Mouse (Mus musculus) liver, embryonic 12.5 days (tissue): ENCODE results near the gene Espn. TPM values are rescaled to one million over a fixed set of nuclear protein-coding genes. Genes with fewer than 3 reads are reported as not detected.

Source experiments
- ATAC-seq: fragments of 200-750 bp; cut with Nextera tagmentation; 2 replicates; pipeline ENCODE4 v1.8.0; 2017; ENCODE audit warnings: moderate number of reproducible peaks, mild to moderate bottlenecking, moderate library complexity
- H3K27ac ChIP-seq: fragments of 300-500 bp; sonication (generic); 2 replicates; pipeline ENCODE4 v1.5.1; 2016; ENCODE audit warnings: mild to moderate bottlenecking
- H3K27me3 ChIP-seq: fragments of 300-500 bp; sonication (generic); replicated peaks from 2 replicates; pipeline ENCODE4 v1.6.1; 2016; ENCODE audit warnings: mild to moderate bottlenecking, moderate library complexity
- H3K36me3 ChIP-seq: fragments of 300-500 bp; sonication (generic); 2 replicates; pipeline ENCODE4 v1.6.1; 2016; ENCODE audit warnings: mild to moderate bottlenecking, moderate library complexity
- H3K4me1 ChIP-seq: fragments of 300-500 bp; sonication (generic); 2 replicates; pipeline ENCODE4 v1.6.1; 2016
- H3K4me2 ChIP-seq: fragments of 300-500 bp; sonication (generic); 2 replicates; pipeline ENCODE4 v1.6.1; 2016; ENCODE audit warnings: mild to moderate bottlenecking, moderate library complexity
- H3K4me3 ChIP-seq: fragments of 300-500 bp; sonication (generic); 2 replicates; pipeline ENCODE4 v1.5.1; 2016; ENCODE audit warnings: mild to moderate bottlenecking, moderate library complexity
- H3K9ac ChIP-seq: fragments of 300-500 bp; sonication (generic); 2 replicates; pipeline ENCODE4 v1.6.1; 2016; ENCODE audit warnings: mild to moderate bottlenecking, moderate library complexity
- H3K9me3 ChIP-seq: fragments of 300-500 bp; sonication (generic); replicated peaks from 2 replicates; pipeline ENCODE4 v1.6.1; 2016; ENCODE audit warnings: mild to moderate bottlenecking, moderate library complexity
- WGBS: fragments of 180-500 bp; shearing (Covaris S2); methylation state at CpG from one replicate; pipeline ENCODE4 v1.1.7; 2016; ENCODE audit not compliant: insufficient replicate concordance; 5-methylcytosine and 5-hydroxymethylcytosine counted together
- polyA plus RNA-seq: library from polyadenylated mRNA; unstranded; fragments of >200 nt; fragmentation: Nextera tagmentation; extraction: Ambion mirVana; gene quantifications from 2 replicates; pipeline ENCODE4 v1.2.1, GENCODE M21; 2016

The Espn gene
- 2.6 and 2.9 TPM in 2 replicates for polyA plus RNA-seq

GRCm38 (mm10) chr4:152151966-152152544, at the start of gene Espn:
Espn (minus strand) TSS chr4:152152371.
- Histone ChIP-seq H3K9ac (peak within 1 kb of the TSS; percentile 44), H3K36me3 (no peaks in the 10 kb centered on the region), H3K27me3 (peaks cover 89% of the 10 kb centered on the region), H3K27ac (no peak within 1 kb of the TSS), H3K4me2 (peak within 1 kb of the TSS; percentile 89), H3K4me1 (peaks cover 42% of the 10 kb centered on the region), H3K4me3 (peak within 1 kb of the TSS; percentile 56), H3K9me3 (no peaks in the 10 kb centered on the region)
- peak; percentile 72 for ATAC-seq
- WGBS = under 1% methylated on average over 57 of the region's 57 CpGs

- Histone ChIP-seq H3K4me3 (no peak overlapping the region), H3K27ac (0 out of 2 replicates have a peak overlapping the region, but pooled peaks have one; percentile 12), H3K9ac (no peak overlapping the region), H3K36me3 (no peaks in the 10 kb centered on the region), H3K4me1 (peaks cover 81% of the 10 kb centered on the region), H3K9me3 (no peaks in the 10 kb centered on the region), H3K27me3 (no peaks in the 10 kb centered on the region), H3K4me2 (no peak overlapping the region)
- WGBS = 18% methylated on average over 6 of the region's 6 CpGs
- ATAC-seq = no peak
Observed at GRCm38 (mm10) chr4:152201492-152201891, 49.3 kb upstream of the Espn start.

- Histone ChIP-seq H3K9me3 (no peaks in the 10 kb centered on the region), H3K4me2 (no peak overlapping the region), H3K27me3 (no peaks in the 10 kb centered on the region), H3K4me3 (no peak overlapping the region), H3K27ac (no peak overlapping the region), H3K36me3 (no peaks in the 10 kb centered on the region), H3K4me1 (peaks cover 76% of the 10 kb centered on the region), H3K9ac (no peak overlapping the region)
- ATAC-seq = no peak
- WGBS = 32% methylated on average over 1 of the region's 1 CpGs
Observed at GRCm38 (mm10) chr4:152199617-152200016, 47.4 kb upstream of the Espn start.

- Histone ChIP-seq H3K9ac (no peak overlapping the region), H3K9me3 (no peaks in the 10 kb centered on the region), H3K27me3 (no peaks in the 10 kb centered on the region), H3K4me2 (no peak overlapping the region), H3K4me3 (no peak overlapping the region), H3K4me1 (peaks cover 78% of the 10 kb centered on the region), H3K27ac (no peak overlapping the region; the same call in 1 of the 2 replicates), H3K36me3 (no peaks in the 10 kb centered on the region)
- ATAC-seq = peak; percentile 21; the same call in 1 of the 2 replicates
- 33% methylated on average over 5 of the region's 5 CpGs for whole genome bisulfite sequencing
Observed at GRCm38 (mm10) chr4:152197545-152197944, 45.4 kb upstream of the Espn start.

- no peak for ATAC-seq
- 72% methylated on average over 9 of the region's 9 CpGs for WGBS
- Histone ChIP-seq H3K4me3 (no peak overlapping the region), H3K36me3 (no peaks in the 10 kb centered on the region), H3K4me2 (no peak overlapping the region), H3K4me1 (peaks cover 70% of the 10 kb centered on the region), H3K9me3 (no peaks in the 10 kb centered on the region), H3K27ac (no peak overlapping the region), H3K9ac (no peak overlapping the region), H3K27me3 (no peaks in the 10 kb centered on the region)
Observed at GRCm38 (mm10) chr4:152196276-152196675, 44.1 kb upstream of the Espn start.

DNA sequence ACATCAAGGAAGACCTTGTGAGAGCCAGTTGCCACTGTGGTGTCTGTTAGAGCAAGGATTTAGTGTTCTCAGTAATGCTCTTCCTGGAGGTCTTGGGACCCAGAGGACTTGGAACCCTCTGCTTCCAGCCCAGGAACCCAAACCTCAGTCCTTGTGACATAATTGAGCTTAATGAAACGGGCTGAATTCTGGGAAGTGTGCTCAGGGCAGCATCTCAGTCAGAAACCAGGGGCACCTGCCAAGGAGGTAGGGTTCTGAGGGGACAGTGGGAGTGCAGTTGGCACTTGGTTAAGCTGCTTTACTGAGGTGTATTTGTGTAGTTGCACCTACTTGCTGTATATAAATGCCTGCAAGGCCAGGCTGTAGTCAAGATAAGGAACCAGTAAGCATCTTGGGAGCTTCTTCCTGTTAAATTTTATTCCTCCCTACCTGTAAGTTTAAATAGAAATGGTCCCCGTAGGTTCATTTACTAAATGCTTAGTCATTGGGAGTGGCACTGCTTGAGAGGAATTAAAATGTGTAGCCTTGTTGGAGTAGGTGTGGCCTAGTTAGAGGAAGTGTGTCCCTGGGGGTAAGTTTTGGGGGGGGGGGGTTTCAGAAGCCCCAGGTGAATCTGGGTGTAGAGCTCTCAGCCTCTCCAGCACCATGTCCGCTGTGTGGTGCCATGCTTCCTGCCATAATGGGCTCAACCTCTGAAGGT, 42.5 kb upstream of the Espn start:
- peaks cover 70% of the 10 kb centered on the region for H3K4me1 ChIP-seq
- peak; percentile 44; the same call in 1 of the 2 replicates for ATAC-seq
- H3K9ac ChIP-seq = no peak overlapping the region
- peak overlapping the region; percentile 51 for H3K27ac ChIP-seq
- no peaks in the 10 kb centered on the region for H3K9me3 ChIP-seq
- no peak overlapping the region for H3K4me2 ChIP-seq
- H3K4me3 ChIP-seq = no peak overlapping the region
- 56% methylated on average over 3 of the region's 3 CpGs for WGBS
- no peaks in the 10 kb centered on the region for H3K36me3 ChIP-seq
- H3K27me3 ChIP-seq = no peaks in the 10 kb centered on the region

- Histone ChIP-seq H3K4me2 (no peak overlapping the region), H3K9ac (no peak overlapping the region), H3K4me1 (peaks cover 63% of the 10 kb centered on the region), H3K36me3 (no peaks in the 10 kb centered on the region), H3K27me3 (no peaks in the 10 kb centered on the region), H3K4me3 (no peak overlapping the region), H3K27ac (no peak overlapping the region), H3K9me3 (no peaks in the 10 kb centered on the region)
- WGBS = 67% methylated on average over 4 of the region's 4 CpGs
- ATAC-seq = no peak
Observed at GRCm38 (mm10) chr4:152192569-152192968, 40.4 kb upstream of the Espn start.

GRCm38 (mm10) chr4:152190701-152191100, 38.5 kb upstream of the Espn start:
- Histone ChIP-seq H3K36me3 (no peaks in the 10 kb centered on the region), H3K9me3 (no peaks in the 10 kb centered on the region), H3K4me1 (peaks cover 64% of the 10 kb centered on the region), H3K9ac (no peak overlapping the region), H3K27me3 (no peaks in the 10 kb centered on the region), H3K27ac (peak overlapping the region; percentile 32), H3K4me2 (peak overlapping the region; percentile 33), H3K4me3 (no peak overlapping the region)
- ATAC-seq = no peak
- 24% methylated on average over 5 of the region's 5 CpGs for WGBS

GRCm38 (mm10) chr4:152190096-152190653, 38.0 kb upstream of the Espn start:
- H3K36me3 ChIP-seq = no peaks in the 10 kb centered on the region
- H3K27ac ChIP-seq = peak overlapping the region; percentile 32
- no peaks in the 10 kb centered on the region for H3K27me3 ChIP-seq
- ATAC-seq = peak; percentile 14; the same call in 1 of the 2 replicates
- peak overlapping the region; percentile 29 for H3K9ac ChIP-seq
- 30% methylated on average over 11 of the region's 11 CpGs for WGBS
- peaks cover 65% of the 10 kb centered on the region for H3K4me1 ChIP-seq
- H3K9me3 ChIP-seq = no peaks in the 10 kb centered on the region
- H3K4me3 ChIP-seq = no peak overlapping the region
- peak overlapping the region; percentile 33 for H3K4me2 ChIP-seq

GRCm38 (mm10) chr4:152189691-152190090, 37.5 kb upstream of the Espn start:
- H3K27ac ChIP-seq = peak overlapping the region; percentile 32; the same call in 1 of the 2 replicates
- WGBS = 57% methylated on average over 4 of the region's 4 CpGs
- no peaks in the 10 kb centered on the region for H3K9me3 ChIP-seq
- no peaks in the 10 kb centered on the region for H3K27me3 ChIP-seq
- no peak overlapping the region for H3K4me3 ChIP-seq
- peak overlapping the region; percentile 33; the same call in 1 of the 2 replicates for H3K4me2 ChIP-seq
- peaks cover 65% of the 10 kb centered on the region for H3K4me1 ChIP-seq
- no peak for ATAC-seq
- H3K9ac ChIP-seq = peak overlapping the region; percentile 29; the same call in 1 of the 2 replicates
- no peaks in the 10 kb centered on the region for H3K36me3 ChIP-seq

- WGBS = 72% methylated on average over 6 of the region's 6 CpGs
- Histone ChIP-seq H3K36me3 (no peaks in the 10 kb centered on the region), H3K27me3 (no peaks in the 10 kb centered on the region), H3K27ac (no peak overlapping the region), H3K9me3 (no peaks in the 10 kb centered on the region), H3K4me1 (peaks cover 65% of the 10 kb centered on the region), H3K9ac (no peak overlapping the region), H3K4me2 (no peak overlapping the region), H3K4me3 (no peak overlapping the region)
- no peak for ATAC-seq
Observed at GRCm38 (mm10) chr4:152189071-152189470, 36.9 kb upstream of the Espn start.

DNA sequence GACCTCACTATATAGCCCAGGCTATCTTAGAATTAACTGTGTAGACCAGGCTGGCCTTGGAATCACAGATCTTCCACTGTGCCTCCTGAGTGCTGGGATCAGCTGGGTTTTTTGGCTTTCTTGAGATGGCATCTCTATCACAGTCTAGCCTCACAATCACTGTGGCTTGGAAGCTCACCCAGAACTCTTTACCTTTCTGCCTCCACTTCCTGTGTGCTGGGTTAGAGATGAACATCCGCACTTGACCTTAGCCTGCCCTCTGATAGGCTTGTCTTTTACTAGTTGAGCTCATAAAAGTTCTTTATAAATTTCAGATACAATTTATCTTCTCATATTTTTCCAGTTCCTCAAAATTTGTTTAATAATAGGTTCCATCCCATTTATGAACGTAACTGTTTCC, 36.5 kb upstream of the Espn start:
- Histone ChIP-seq H3K27ac (no peak overlapping the region), H3K4me1 (peaks cover 68% of the 10 kb centered on the region), H3K4me2 (no peak overlapping the region), H3K9ac (no peak overlapping the region), H3K36me3 (no peaks in the 10 kb centered on the region), H3K9me3 (no peaks in the 10 kb centered on the region), H3K4me3 (no peak overlapping the region), H3K27me3 (no peaks in the 10 kb centered on the region)
- ATAC-seq = no peak
- 84% methylated on average over 2 of the region's 2 CpGs for WGBS
